Mouse (Mus musculus): ENCODE measurements around the gene Ccdc155. TPM values are rescaled to one million over a fixed set of nuclear protein-coding genes. Genes with fewer than 3 reads are reported as not detected.

Gene Ccdc155
- polyA plus RNA-seq, 2 experiments = 0.08 TPM; not detected in 1

- ATAC-seq (ENCODE audit: insufficient read depth) (no peak), DNase-seq (ENCODE audit: low read depth in 3 of 3, low spot score in 3 of 3) (no peak)
- TF ChIP-seq CTCF (IDR thresholded peaks at IDR 0.05; ENCODE audit: low read depth) = no peak
- no peak for TF ChIP-seq EP300 (IDR thresholded peaks at IDR 0.05; ENCODE audit: low read depth)
- Histone ChIP-seq H3K27me3 (ENCODE audit: control insufficient read depth, insufficient read depth, low read length) (no peaks in the 10 kb centered on the region; the same call in 1 of the 2 replicates), H3K9ac (replicated peaks) (no peak overlapping the region), H3K27ac (no peak overlapping the region), H3K9me3 (ENCODE audit: control insufficient read depth, low read length) (no peaks in the 10 kb centered on the region), H3K4me2 (ENCODE audit: low read depth) (no peak overlapping the region), H3K4me3 (ENCODE audit: insufficient read depth in 1 of 2, low read depth in 2 of 2, low read length in 2 of 2) (no peak overlapping the region), H3K4me1 (replicated peaks; ENCODE audit: control insufficient read depth in 2 of 2, insufficient read depth in 2 of 2, low read length in 1 of 2) (no peaks in the 10 kb centered on the region), H3K36me3 (replicated peaks; ENCODE audit: control insufficient read depth, insufficient read depth, low read depth) (no peaks in the 10 kb centered on the region)
- WGBS (ENCODE audit: insufficient replicate concordance) = 55% methylated on average over 13 of the region's 13 CpGs
Observed at GRCm38 (mm10) chr7:45195341-45196175, 9.1 kb downstream of the Ccdc155 start.

DNA sequence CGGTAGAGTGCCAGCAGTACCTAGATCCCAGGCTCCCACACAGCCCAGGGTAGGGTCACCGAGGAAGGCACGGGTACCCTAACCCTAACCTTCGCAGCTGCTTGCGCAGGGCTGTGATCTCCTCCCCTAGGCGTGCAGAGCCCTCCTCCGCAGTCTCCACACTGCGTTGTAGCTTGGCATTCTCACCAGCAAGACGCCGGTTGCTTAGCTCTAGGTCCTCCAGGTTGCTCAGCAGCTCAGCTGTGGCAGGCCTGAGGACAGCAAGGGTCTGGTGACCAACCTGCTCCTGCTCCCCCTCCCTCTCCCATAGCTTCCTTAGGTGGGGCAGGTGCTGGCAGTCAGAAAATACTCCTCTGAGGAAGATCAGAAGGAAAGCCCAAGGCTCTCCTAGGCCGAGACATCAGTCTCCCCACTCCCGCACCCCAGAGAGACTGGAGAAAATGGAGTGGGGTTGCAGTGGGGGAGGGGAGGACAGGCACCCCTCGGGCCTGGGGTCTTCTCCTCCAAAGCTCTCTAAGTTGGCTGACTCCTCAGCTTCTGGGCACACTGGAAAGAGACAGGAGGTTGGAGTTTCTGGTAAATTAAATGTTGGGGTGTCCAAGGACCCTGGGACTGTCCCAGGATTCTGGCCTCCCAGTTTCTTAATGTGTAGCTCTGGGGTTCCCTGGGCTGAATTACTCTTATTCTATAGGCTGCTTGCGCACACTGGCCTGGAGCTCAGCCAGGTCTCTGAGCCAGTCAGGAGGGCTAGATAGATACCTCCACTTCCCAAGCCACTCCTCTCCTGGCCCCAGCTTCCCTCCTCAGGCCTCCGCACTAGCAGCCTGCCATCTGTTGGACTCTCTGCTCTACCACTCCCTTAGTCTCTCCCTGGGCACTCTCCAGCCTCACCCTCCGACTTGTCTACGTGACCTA lies 10.6 kb downstream of the Ccdc155 start:
- ATAC-seq (ENCODE audit: insufficient read depth) = no peak
- Histone ChIP-seq H3K27ac (no peak overlapping the region), H3K27me3 (ENCODE audit: control insufficient read depth, insufficient read depth, low read length) (no peaks in the 10 kb centered on the region; the same call in none of the 2 replicates), H3K4me2 (ENCODE audit: low read depth) (no peak overlapping the region), H3K9ac (replicated peaks) (no peak overlapping the region), H3K4me3 (ENCODE audit: insufficient read depth in 1 of 2, low read depth in 2 of 2, low read length in 2 of 2) (no peak overlapping the region), H3K4me1 (replicated peaks; ENCODE audit: control insufficient read depth in 2 of 2, insufficient read depth in 2 of 2, low read length in 1 of 2) (no peaks in the 10 kb centered on the region), H3K36me3 (replicated peaks; ENCODE audit: control insufficient read depth, insufficient read depth, low read depth) (no peaks in the 10 kb centered on the region), H3K9me3 (ENCODE audit: control insufficient read depth, low read length) (no peaks in the 10 kb centered on the region)
- no peak for DNase-seq (ENCODE audit: low read depth in 3 of 3, low spot score in 3 of 3)
- TF ChIP-seq CTCF (IDR thresholded peaks at IDR 0.05; ENCODE audit: low read depth) = no peak
- no peak for TF ChIP-seq EP300 (IDR thresholded peaks at IDR 0.05; ENCODE audit: low read depth)
- 55% methylated on average over 17 of the region's 17 CpGs for WGBS (ENCODE audit: insufficient replicate concordance)

DNA sequence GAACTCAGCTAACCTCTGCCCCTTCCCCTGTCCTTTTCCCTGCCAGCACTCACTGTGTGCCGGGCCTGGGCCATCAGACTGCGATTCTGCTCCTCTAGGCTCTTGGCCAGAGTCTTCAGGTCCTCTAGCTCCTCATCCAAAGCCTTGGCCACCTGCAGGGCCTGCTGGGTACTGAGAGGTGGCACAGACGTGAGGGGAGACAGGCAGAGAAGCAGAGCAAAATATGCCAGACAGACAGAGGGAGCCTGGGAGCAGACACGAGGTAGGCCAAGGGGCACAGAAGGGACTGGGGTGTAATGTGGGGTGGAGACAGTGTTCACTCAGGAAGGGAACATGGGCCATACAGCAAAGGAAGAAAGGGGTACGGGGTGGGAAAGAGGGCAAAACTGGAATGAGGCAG lies 11.3 kb downstream of the Ccdc155 start:
- Histone ChIP-seq H3K36me3 (replicated peaks; ENCODE audit: control insufficient read depth, insufficient read depth, low read depth) (no peaks in the 10 kb centered on the region), H3K4me3 (ENCODE audit: insufficient read depth in 1 of 2, low read depth in 2 of 2, low read length in 2 of 2) (no peak overlapping the region), H3K9ac (replicated peaks) (no peak overlapping the region), H3K4me1 (replicated peaks; ENCODE audit: control insufficient read depth in 2 of 2, insufficient read depth in 2 of 2, low read length in 1 of 2) (no peaks in the 10 kb centered on the region), H3K9me3 (ENCODE audit: control insufficient read depth, low read length) (no peaks in the 10 kb centered on the region), H3K27ac (no peak overlapping the region), H3K27me3 (ENCODE audit: control insufficient read depth, insufficient read depth, low read length) (no peaks in the 10 kb centered on the region; the same call in none of the 2 replicates), H3K4me2 (ENCODE audit: low read depth) (no peak overlapping the region)
- ATAC-seq (ENCODE audit: insufficient read depth) = no peak
- DNase-seq (ENCODE audit: low read depth in 3 of 3, low spot score in 3 of 3) = no peak
- WGBS (ENCODE audit: insufficient replicate concordance) = 52% methylated on average over 5 of the region's 5 CpGs
- TF ChIP-seq CTCF (IDR thresholded peaks at IDR 0.05; ENCODE audit: low read depth) (no peak), EP300 (IDR thresholded peaks at IDR 0.05; ENCODE audit: low read depth) (no peak)

DNA sequence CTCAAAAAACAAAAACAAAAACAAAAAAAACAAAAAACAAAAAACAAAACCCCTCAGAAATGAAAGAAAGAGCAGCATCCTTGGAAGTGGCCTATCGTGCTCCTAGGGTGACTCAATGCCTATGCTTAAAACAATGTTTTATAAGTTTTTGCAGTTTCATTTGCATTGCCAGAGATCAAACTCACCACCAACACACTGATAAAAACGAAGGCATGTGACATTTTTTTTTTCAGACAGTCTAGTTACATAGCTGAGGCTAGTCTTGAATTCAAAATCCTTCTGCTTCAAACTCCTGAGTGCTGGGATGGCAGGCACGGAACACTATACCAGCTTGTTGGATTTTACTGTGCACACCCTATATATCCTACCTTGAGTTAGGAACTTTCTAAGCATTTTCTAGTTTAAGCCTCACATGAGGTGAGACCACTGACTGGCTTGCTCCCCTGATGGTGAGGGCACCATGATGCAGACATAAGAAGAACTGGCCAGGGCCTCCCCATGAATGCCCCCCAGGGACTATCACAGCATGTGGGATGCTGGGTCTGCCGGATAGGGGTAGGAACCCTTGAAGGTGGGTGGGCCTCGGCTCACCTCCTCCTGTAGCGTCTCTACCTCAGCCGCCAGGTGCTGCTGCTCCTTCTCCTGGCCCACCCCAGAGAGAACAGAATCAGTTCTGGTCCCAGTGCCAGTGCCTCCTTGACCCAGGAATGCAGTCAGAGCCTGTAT lies 11.9 kb downstream of the Ccdc155 start:
- DNase-seq (ENCODE audit: low read depth in 3 of 3, low spot score in 3 of 3) (no peak), ATAC-seq (ENCODE audit: insufficient read depth) (no peak)
- Histone ChIP-seq H3K9me3 (ENCODE audit: control insufficient read depth, low read length) (no peaks in the 10 kb centered on the region), H3K27me3 (ENCODE audit: control insufficient read depth, insufficient read depth, low read length) (no peaks in the 10 kb centered on the region; the same call in none of the 2 replicates), H3K4me1 (replicated peaks; ENCODE audit: control insufficient read depth in 2 of 2, insufficient read depth in 2 of 2, low read length in 1 of 2) (no peaks in the 10 kb centered on the region), H3K4me2 (ENCODE audit: low read depth) (no peak overlapping the region), H3K4me3 (ENCODE audit: insufficient read depth in 1 of 2, low read depth in 2 of 2, low read length in 2 of 2) (no peak overlapping the region), H3K9ac (replicated peaks) (no peak overlapping the region), H3K27ac (no peak overlapping the region), H3K36me3 (replicated peaks; ENCODE audit: control insufficient read depth, insufficient read depth, low read depth) (no peaks in the 10 kb centered on the region)
- WGBS (ENCODE audit: insufficient replicate concordance) = 61% methylated on average over 7 of the region's 7 CpGs
- TF ChIP-seq CTCF (IDR thresholded peaks at IDR 0.05; ENCODE audit: low read depth) = no peak
- TF ChIP-seq EP300 (IDR thresholded peaks at IDR 0.05; ENCODE audit: low read depth) = no peak
